Mouse (Mus musculus): Measurements from ENCODE around the gene Pkdcc. TPM values are rescaled to one million over a fixed set of nuclear protein-coding genes. Genes with fewer than 3 reads are reported as not detected.

The Pkdcc gene
- total RNA-seq (2021) = 10 to 100 TPM; 18.3 to 20.1 TPM

- peak; percentile 61 to 63 for DNase-seq (ENCODE audit: extremely low spot score in 1 of 2, low spot score in 1 of 2)
These were observed at the start of gene Pkdcc for GRCm38 (mm10) chr17:83214674-83215528. Pkdcc (plus strand) TSS chr17:83215292.

- no peak for DNase-seq (ENCODE audit: extremely low spot score in 1 of 2, low spot score in 1 of 2)
These were observed 48.9 kb upstream of the Pkdcc start for GRCm38 (mm10) chr17:83166195-83166594.

- DNase-seq (ENCODE audit: extremely low spot score in 1 of 2, low spot score in 1 of 2) = no peak
These were observed 38.9 kb upstream of the Pkdcc start for GRCm38 (mm10) chr17:83176146-83176545.

- DNase-seq (ENCODE audit: extremely low spot score in 1 of 2, low spot score in 1 of 2) = no peak
These were observed 36.5 kb upstream of the Pkdcc start for GRCm38 (mm10) chr17:83178483-83179150.

GRCm38 (mm10) chr17:83179151-83179531, 36.0 kb upstream of the Pkdcc start:
- DNase-seq (ENCODE audit: extremely low spot score in 1 of 2, low spot score in 1 of 2) = no peak

GRCm38 (mm10) chr17:83179569-83179968, 35.5 kb upstream of the Pkdcc start:
- DNase-seq (ENCODE audit: extremely low spot score in 1 of 2, low spot score in 1 of 2) = no peak

GRCm38 (mm10) chr17:83181086-83181485, 34.0 kb upstream of the Pkdcc start:
- no peak for DNase-seq (ENCODE audit: extremely low spot score in 1 of 2, low spot score in 1 of 2)

GRCm38 (mm10) chr17:83181592-83181991, 33.5 kb upstream of the Pkdcc start:
- no peak for DNase-seq (ENCODE audit: extremely low spot score in 1 of 2, low spot score in 1 of 2)

- no peak for DNase-seq (ENCODE audit: extremely low spot score in 1 of 2, low spot score in 1 of 2)
These were observed 32.9 kb upstream of the Pkdcc start for GRCm38 (mm10) chr17:83182061-83182664.

- no peak for DNase-seq (ENCODE audit: extremely low spot score in 1 of 2, low spot score in 1 of 2)
These were observed 32.3 kb upstream of the Pkdcc start for GRCm38 (mm10) chr17:83182780-83183179.

- DNase-seq (ENCODE audit: extremely low spot score in 1 of 2, low spot score in 1 of 2) = no peak
These were observed 27.1 kb upstream of the Pkdcc start for GRCm38 (mm10) chr17:83187751-83188565.

- no peak for DNase-seq (ENCODE audit: extremely low spot score in 1 of 2, low spot score in 1 of 2)
These were observed 24.3 kb upstream of the Pkdcc start for GRCm38 (mm10) chr17:83190810-83191209.

- no peak for DNase-seq (ENCODE audit: extremely low spot score in 1 of 2, low spot score in 1 of 2)
These were observed 20.6 kb upstream of the Pkdcc start for GRCm38 (mm10) chr17:83194491-83194890.

- DNase-seq (ENCODE audit: extremely low spot score in 1 of 2, low spot score in 1 of 2) = no peak
These were observed 17.6 kb upstream of the Pkdcc start for GRCm38 (mm10) chr17:83197361-83197923.

- no peak for DNase-seq (ENCODE audit: extremely low spot score in 1 of 2, low spot score in 1 of 2)
These were observed 14.6 kb upstream of the Pkdcc start for GRCm38 (mm10) chr17:83200469-83200868.

GRCm38 (mm10) chr17:83201257-83201656, 13.8 kb upstream of the Pkdcc start:
- DNase-seq (ENCODE audit: extremely low spot score in 1 of 2, low spot score in 1 of 2) = no peak

GRCm38 (mm10) chr17:83203692-83204383, 11.3 kb upstream of the Pkdcc start:
- no peak for DNase-seq (ENCODE audit: extremely low spot score in 1 of 2, low spot score in 1 of 2)

- DNase-seq (ENCODE audit: extremely low spot score in 1 of 2, low spot score in 1 of 2) = no peak
These were observed 7.8 kb upstream of the Pkdcc start for GRCm38 (mm10) chr17:83207296-83207695.

GRCm38 (mm10) chr17:83208455-83208854, 6.6 kb upstream of the Pkdcc start:
- DNase-seq (ENCODE audit: extremely low spot score in 1 of 2, low spot score in 1 of 2) = no peak

- no peak for DNase-seq (ENCODE audit: extremely low spot score in 1 of 2, low spot score in 1 of 2)
These were observed 4.6 kb upstream of the Pkdcc start for GRCm38 (mm10) chr17:83210531-83210930.

All from layer of hippocampus, postnatal 25 days (tissue).